Mouse (Mus musculus) left cerebral cortex, adult 2 months (tissue): ENCODE measurements at regions not wholly inside any gene's neighbourhood (a gene's known extent, or its start where the extent isn't known, plus 50 kb on each side); places are given as distances from the start of the nearest gene placed in this dataset.

Experiments
- DNase-seq, 2 experiments: peaks; one replicate each; pipeline ENCODE4 v3.0.0; 2021 to 2022; ENCODE audit warnings: low spot score in 2 of 2, mixed read lengths in 1 of 2; ENCODE audit errors: extremely low spot score in 1 of 2
- H3K27ac ChIP-seq: fragments of 200-600 bp; 2 replicates; pipeline ENCODE4 v1.8.1; 2022
- H3K4me3 ChIP-seq: fragments of 200-600 bp; 2 replicates; pipeline ENCODE4 v1.8.1; 2022
- CTCF ChIP-seq: fragments of 200-600 bp; IDR thresholded peaks from 2 replicates; pipeline ENCODE4 v1.8.1; 2022; ENCODE audit warnings: antibody characterized with exemption, mild to moderate bottlenecking, moderate library complexity
- intact Hi-C: fragments of 180-260 bp; cut with DNase I; formaldehyde crosslinking; loops from one replicate; pipeline ENCODE4 v1.15.1; 2025

DNA sequence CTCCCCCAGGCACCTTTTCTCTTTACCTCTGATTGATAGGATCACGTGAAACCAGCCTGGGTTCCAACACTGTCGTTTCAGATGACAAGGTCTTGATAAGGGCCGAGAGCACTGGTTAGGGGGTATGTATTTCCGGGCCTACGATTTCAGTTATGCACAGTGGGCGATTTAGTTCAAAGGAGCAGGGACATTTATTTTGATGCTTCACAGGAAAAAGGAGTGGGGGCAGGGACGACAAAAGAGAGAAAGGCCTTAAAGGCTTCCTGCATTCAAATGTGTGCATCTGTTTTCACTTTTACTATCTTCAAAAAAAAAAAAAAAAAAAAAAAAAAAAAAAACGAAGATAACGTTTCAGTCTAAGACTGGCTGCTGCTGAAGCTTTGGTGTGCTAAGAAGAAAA, 783.7 kb downstream of the Car8 start:
- no peak overlapping the region for H3K27ac ChIP-seq
- no peak overlapping the region for H3K4me3 ChIP-seq
- TF ChIP-seq CTCF: no peak
- intact Hi-C loops: no loop called here
- DNase-seq: no peak

DNA sequence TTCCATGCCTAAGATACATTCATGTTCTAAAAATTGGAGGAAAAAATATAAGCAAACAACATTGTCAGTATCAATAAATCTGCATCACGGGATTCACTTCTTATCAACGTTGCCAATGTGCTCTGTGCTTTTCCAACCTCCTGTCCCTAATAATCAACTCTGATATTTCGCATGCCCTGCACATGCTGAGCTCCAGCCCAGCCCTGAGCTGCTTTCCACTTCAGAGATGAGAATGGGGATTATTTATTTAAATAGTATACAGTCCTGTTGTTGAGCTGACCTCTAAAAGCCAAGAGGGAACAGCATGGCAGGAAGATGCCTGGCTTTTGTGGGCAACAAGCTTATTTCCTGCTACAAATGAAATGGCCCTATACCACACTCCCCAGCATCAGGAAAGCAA, 786.2 kb downstream of the Car8 start:
- H3K27ac ChIP-seq: no peak overlapping the region
- no peak for TF ChIP-seq CTCF

DNA sequence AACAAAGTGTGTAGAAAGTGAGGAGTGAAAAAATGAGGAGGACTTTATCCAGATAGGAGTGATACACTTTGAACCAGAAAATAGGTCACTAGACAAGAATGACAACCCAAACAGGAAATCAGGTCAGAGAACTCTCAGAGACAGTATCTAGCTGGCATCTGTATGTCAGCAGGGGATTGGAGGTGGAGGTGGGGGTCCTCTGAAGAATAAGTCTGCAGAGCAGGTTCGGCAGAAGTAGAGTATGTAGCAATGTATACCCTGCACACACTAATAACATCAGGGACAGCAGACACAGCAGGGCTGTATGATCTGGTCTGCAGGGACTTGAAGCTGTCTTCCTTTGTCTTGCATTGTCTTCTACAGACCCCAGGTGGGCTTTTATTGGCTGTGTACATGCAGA, 787.9 kb downstream of the Car8 start:
- Histone ChIP-seq H3K27ac (no peak overlapping the region), H3K4me3 (no peak overlapping the region)
- intact Hi-C loops: no loop called here
- TF ChIP-seq CTCF: no peak
- no peak for DNase-seq

More for the DNA sequence above, 786.2 kb downstream of the Car8 start:
- no peak overlapping the region for H3K4me3 ChIP-seq
- intact Hi-C loops: no loop called here
- no peak for DNase-seq

DNA sequence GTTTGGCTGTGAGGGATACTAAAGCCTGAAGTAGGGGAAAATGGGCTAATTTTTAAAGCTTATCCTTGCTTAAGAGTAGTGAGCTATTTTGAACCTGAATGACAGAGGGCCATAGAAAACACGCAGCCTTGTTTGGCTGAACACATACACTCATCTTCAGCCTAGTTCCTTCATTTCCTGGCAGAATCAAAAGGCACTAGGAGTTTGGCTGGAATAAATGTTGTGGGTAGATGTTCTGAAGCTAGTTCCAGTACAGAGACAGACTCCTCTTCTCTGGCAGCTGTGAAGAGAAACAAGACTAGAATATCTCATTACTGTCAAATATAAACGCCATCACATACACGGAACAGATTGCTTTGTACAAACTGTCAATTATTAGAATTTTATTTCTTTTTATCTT, 809.5 kb downstream of the Car8 start:
- TF ChIP-seq CTCF: no peak
- no peak overlapping the region for H3K4me3 ChIP-seq
- DNase-seq: no peak
- peak overlapping the region; percentile 50; the same call in 1 of the 2 replicates for H3K27ac ChIP-seq
- intact Hi-C loops: loop anchor here (10.0 kb wide), 2 partner anchors 165 to 425 kb away; no protein-coding TSS in a partner anchor

DNA sequence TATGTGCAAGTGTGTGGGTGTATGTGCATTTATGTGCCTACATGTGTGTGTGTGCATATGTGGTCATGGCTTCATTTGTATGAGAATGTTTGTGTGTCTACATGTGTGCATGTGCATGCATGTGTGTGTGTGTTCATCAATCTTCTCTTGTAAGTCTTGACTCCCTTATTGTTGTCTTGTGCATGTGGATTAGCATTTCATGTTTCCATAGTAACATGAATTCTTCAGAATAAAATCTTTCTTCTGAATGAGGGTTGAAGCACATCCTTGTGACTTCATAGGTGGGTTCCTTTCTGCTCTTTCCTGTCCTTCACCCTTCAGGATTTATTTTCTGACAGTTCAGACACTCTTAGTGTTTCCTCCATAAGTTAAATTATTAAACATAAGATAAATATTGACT, 814.8 kb downstream of the Car8 start:
- TF ChIP-seq CTCF: no peak
- no peak overlapping the region for H3K4me3 ChIP-seq
- H3K27ac ChIP-seq: peak overlapping the region; percentile 29
- DNase-seq: no peak
- intact Hi-C loops: loop anchor here (10.0 kb wide), 2 partner anchors 171 to 431 kb away; no protein-coding TSS in a partner anchor

DNA sequence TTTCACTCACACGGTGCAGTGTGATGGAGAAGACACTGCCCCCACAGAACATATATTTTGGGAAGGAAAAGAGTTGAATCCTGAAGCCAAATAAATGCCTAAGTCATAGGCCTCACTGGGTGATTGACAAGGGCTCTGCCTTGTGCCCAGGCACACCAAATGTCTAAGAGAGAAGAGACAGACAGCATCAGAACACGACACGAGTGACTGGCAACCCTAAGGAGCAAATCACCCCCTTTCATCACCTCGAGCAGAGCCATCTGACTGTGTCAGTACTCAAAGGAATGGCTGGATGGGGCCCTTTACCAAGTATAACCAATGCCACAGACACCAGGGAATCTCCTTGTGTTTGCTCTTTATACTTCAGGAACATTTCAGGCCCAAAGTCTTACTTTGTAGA, 815.6 kb downstream of the Car8 start:
- no peak for TF ChIP-seq CTCF
- DNase-seq: no peak
- intact Hi-C loops: loop anchor here (10.0 kb wide), 2 partner anchors 172 to 432 kb away; no protein-coding TSS in a partner anchor
- Histone ChIP-seq H3K4me3 (no peak overlapping the region), H3K27ac (no peak overlapping the region)

DNA sequence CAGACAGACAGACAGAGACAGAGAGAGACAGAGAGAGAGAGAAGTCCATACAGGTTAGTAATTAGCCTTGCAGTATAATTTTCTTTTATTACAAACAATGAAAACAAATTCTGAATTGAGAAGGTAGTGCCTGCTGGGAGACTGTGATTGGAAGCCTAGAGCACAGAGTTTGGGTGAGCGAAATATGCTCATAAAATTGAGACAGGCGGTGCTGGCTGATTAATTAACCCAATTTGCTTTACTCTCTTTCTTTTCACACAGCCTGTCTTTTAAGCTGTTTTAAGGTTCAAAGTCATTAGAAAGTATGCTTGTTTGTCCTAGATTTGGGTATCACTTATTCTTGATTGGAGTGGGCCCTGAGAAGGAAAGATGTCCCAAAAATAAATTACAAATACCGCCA, 816.1 kb downstream of the Car8 start:
- no peak overlapping the region for H3K27ac ChIP-seq
- no peak for TF ChIP-seq CTCF
- no peak overlapping the region for H3K4me3 ChIP-seq
- no peak for DNase-seq
- intact Hi-C loops: loop anchor here (10.0 kb wide), 2 partner anchors 172 to 432 kb away; no protein-coding TSS in a partner anchor

DNA sequence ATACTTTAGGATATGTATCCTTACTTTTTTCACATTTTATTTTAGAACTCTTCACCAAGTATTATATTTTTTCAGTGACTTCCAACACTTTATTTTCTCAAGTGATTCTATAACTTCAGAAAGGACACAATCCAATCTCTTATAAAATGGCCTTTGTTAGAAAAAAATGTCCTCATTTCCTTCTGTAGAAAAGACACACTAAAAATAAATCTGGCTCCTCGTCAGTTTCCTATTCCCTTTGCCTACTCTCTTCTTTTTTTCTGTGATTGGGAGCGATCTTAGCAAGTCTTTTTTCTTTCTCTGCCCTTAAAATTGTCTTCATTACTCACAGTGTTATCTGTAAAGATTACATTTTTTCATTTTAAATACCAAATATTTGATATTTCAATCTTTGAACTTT, 824.5 kb downstream of the Car8 start:
- intact Hi-C loops: no loop called here
- DNase-seq: no peak
- H3K4me3 ChIP-seq: no peak overlapping the region
- TF ChIP-seq CTCF: no peak
- H3K27ac ChIP-seq: peak overlapping the region; percentile 56; the same call in 1 of the 2 replicates

DNA sequence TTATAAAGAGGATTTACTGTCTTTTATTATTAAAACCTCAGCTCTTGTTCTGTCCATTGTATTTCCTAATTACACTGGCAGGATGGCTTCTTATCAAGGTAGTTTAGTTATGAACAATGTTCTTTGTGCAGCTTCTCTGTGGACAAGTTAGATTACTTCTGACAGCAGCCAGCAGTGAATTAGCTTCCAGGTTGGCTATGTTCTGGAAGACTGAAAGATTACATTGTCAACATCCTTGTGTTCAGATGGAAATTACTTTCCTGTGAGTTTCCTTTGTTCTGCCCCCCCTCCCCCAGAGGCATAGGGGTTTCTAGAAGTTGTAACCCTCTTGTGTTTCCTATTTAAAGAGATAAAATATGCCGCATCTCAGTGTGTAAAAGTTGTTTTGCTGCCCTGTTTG, 846.1 kb downstream of the Car8 start:
- no peak for DNase-seq
- intact Hi-C loops: no loop called here
- no peak for TF ChIP-seq CTCF
- Histone ChIP-seq H3K4me3 (no peak overlapping the region), H3K27ac (no peak overlapping the region)

DNA sequence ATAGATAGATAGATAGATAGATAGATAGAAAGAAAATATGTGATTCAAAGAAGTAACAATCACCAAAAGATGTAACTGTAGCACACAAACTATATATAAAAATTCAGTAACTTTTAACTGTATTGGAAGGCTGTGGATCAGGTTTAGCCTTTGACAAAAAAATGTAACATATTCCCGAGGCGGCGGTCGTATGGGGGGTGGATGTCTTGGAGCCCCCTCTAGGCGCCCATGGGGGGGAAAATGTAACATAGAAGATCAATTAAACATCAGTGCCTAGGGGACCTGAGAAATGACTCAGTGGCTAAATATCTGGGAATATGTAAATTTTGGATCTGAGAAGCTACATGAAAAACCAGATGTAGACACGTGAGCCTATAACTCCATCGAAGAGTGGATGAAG, 847.2 kb downstream of the Car8 start:
- no peak for TF ChIP-seq CTCF

DNA sequence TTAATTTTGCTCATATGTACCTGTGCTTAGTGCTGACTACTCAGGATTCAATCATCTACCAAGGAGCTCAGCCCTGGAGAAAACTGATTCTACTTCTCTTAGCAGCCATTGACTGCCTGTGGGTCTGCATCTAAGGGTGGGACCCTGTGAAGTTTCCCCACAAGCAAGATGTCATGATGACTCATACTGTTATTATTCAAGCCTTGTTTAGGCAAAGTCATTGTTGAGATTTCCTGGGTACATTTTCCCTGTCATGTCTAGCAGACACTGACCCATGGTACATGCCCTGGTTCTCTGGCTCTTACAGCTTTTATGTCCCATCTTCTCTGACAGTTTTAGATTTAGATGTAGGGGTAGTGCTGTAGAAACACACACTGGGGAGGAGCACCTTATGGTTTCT, 853.8 kb downstream of the Car8 start:
- DNase-seq: no peak
- H3K4me3 ChIP-seq: no peak overlapping the region
- no peak for TF ChIP-seq CTCF
- intact Hi-C loops: no loop called here
- no peak overlapping the region for H3K27ac ChIP-seq

More for the DNA sequence above, 847.2 kb downstream of the Car8 start:
- Histone ChIP-seq H3K4me3 (no peak overlapping the region), H3K27ac (no peak overlapping the region)
- intact Hi-C loops: no loop called here
- DNase-seq: peak in 1 of 2 experiments; percentile 26

DNA sequence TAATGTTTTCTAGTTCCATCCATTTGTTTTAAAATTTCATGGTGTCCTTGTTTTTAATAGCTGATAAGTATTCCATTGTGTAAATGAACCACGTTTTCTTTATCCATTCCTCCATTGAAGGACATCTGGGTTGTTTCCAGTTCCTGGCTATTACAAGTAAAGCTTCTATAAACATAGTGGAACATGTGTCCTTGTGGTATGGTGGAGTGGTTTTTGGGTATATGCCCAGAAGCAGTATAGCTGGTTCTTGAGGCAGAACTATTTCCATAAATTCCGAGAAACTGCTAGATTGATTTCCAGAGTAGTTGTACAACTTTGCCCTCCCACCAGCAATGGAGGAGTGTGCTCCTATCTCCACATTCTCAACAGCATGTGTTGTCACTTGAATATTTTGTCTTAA, 858.8 kb downstream of the Car8 start:
- intact Hi-C loops: no loop called here
- no peak for TF ChIP-seq CTCF
- DNase-seq: no peak
- no peak overlapping the region for H3K4me3 ChIP-seq
- H3K27ac ChIP-seq: no peak overlapping the region

DNA sequence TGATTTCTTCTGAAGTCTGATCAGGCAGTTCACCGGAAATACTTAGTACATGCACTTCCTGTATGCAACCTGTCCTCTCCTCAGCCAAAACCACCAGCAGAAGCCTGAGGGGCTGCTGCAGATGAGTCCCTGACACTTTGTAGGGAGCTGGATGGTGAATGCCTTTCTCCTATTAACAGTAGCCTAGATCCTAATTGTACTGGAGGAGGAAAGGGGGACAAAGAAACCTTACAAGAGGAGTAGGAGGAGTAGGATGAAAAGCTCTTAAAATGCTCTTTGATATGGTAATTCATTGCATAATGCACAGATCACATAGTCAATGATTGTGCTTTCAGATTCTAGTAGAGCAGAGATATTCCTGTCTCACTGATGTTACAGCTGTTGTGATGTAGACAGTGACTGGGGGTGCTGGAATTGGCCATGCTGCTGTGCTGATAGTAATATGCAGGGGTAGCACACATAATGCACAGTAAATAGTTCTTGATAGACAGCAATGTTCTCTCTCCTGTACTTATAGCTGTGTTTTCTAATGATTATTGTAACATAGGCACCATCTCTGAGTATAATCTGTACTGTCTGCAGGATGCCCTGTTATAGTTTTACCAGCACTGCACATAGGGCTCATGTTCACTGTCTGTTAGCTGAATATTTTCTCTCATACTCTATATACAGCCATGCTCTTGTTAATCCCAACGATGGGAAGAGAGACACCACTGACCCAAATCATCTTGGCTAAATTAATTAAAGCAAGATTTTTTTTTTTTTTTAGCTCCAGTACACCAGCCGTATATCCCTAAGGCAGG, 874.4 kb downstream of the Car8 start:
- Histone ChIP-seq H3K27ac (no peak overlapping the region), H3K4me3 (no peak overlapping the region)
- intact Hi-C loops: no loop called here
- no peak for DNase-seq
- no peak for TF ChIP-seq CTCF
